Mouse (Mus musculus) fat pad, adult 2 months (tissue): Measurements from ENCODE around the gene E2f6.

ENCODE experiments used
- DNase-seq: peaks from one replicate; pipeline ENCODE4 v3.0.0-alpha.2; 2011; ENCODE audit warnings: low read depth, low spot score; ENCODE audit errors: extremely low read depth

The E2f6 gene

GRCm38 (mm10) chr12:16872926-16873464, 62.2 kb downstream of the E2f6 start:
- no peak for DNase-seq

- no peak for DNase-seq
These were observed 62.8 kb downstream of the E2f6 start for GRCm38 (mm10) chr12:16873549-16873948.

- no peak for DNase-seq
These were observed 63.3 kb downstream of the E2f6 start for GRCm38 (mm10) chr12:16874086-16874485.

- no peak for DNase-seq
These were observed 64.5 kb downstream of the E2f6 start for GRCm38 (mm10) chr12:16875269-16875668.

GRCm38 (mm10) chr12:16875678-16876077, 64.9 kb downstream of the E2f6 start:
- DNase-seq = no peak

GRCm38 (mm10) chr12:16876667-16877066, 65.9 kb downstream of the E2f6 start:
- DNase-seq = no peak

GRCm38 (mm10) chr12:16877141-16877540, 66.4 kb downstream of the E2f6 start:
- DNase-seq = no peak

- no peak for DNase-seq
These were observed 66.9 kb downstream of the E2f6 start for GRCm38 (mm10) chr12:16877679-16878078.

- DNase-seq = no peak
These were observed 68.6 kb downstream of the E2f6 start for GRCm38 (mm10) chr12:16879369-16879768.

- no peak for DNase-seq
These were observed 69.3 kb downstream of the E2f6 start for GRCm38 (mm10) chr12:16880077-16880476.

- no peak for DNase-seq
These were observed 71.7 kb downstream of the E2f6 start for GRCm38 (mm10) chr12:16882442-16882841.

GRCm38 (mm10) chr12:16883111-16883510, 72.3 kb downstream of the E2f6 start:
- no peak for DNase-seq

- DNase-seq = no peak
These were observed 73.8 kb downstream of the E2f6 start for GRCm38 (mm10) chr12:16884534-16884933.

- no peak for DNase-seq
These were observed 75.6 kb downstream of the E2f6 start for GRCm38 (mm10) chr12:16886354-16886753.
